Mouse (Mus musculus) WW6 (cell line): ENCODE measurements around the gene Zyx.

Experiments used
- DNase-seq: peaks from one replicate; pipeline ENCODE4 v3.0.0-alpha.2; 2013; ENCODE audit warnings: low read depth, low spot score

Gene Zyx

GRCm38 (mm10) chr6:42350021-42350967 is 864 bp downstream of the Zyx start:
- DNase-seq: peak; percentile 42

GRCm38 (mm10) chr6:42350968-42351775 is 1.7 kb downstream of the Zyx start:
- no peak for DNase-seq

GRCm38 (mm10) chr6:42351776-42352485 is 2.5 kb downstream of the Zyx start:
- DNase-seq: no peak

GRCm38 (mm10) chr6:42352486-42352846 is 3.0 kb downstream of the Zyx start:
- DNase-seq: no peak

- DNase-seq: no peak
Observed at GRCm38 (mm10) chr6:42353180-42353579, 3.8 kb downstream of the Zyx start.

- DNase-seq: no peak
Observed at GRCm38 (mm10) chr6:42354076-42355019, 4.9 kb downstream of the Zyx start.

- DNase-seq: no peak
Observed at GRCm38 (mm10) chr6:42355366-42355765, 5.9 kb downstream of the Zyx start.

- no peak for DNase-seq
Observed at GRCm38 (mm10) chr6:42355794-42356600, 6.6 kb downstream of the Zyx start.

GRCm38 (mm10) chr6:42356913-42357312 is 7.5 kb downstream of the Zyx start:
- DNase-seq: no peak

- no peak for DNase-seq
Observed at GRCm38 (mm10) chr6:42357901-42358300, 8.5 kb downstream of the Zyx start.

- DNase-seq: no peak
Observed at GRCm38 (mm10) chr6:42358901-42359300, 9.5 kb downstream of the Zyx start.

- DNase-seq: no peak
Observed at GRCm38 (mm10) chr6:42359364-42360147, 10.1 kb downstream of the Zyx start.

- no peak for DNase-seq
Observed at GRCm38 (mm10) chr6:42360231-42360840, 10.9 kb downstream of the Zyx start.

- no peak for DNase-seq
Observed at GRCm38 (mm10) chr6:42361041-42361895, 11.8 kb downstream of the Zyx start.

GRCm38 (mm10) chr6:42362074-42362473 is 12.6 kb downstream of the Zyx start:
- no peak for DNase-seq

- DNase-seq: no peak
Observed at GRCm38 (mm10) chr6:42362497-42362896, 13.1 kb downstream of the Zyx start.

- DNase-seq: no peak
Observed at GRCm38 (mm10) chr6:42362974-42363373, 13.5 kb downstream of the Zyx start.

- no peak for DNase-seq
Observed at GRCm38 (mm10) chr6:42364066-42364465, 14.6 kb downstream of the Zyx start.
